Mouse (Mus musculus) intestine, embryonic 16.5 days (tissue): ENCODE measurements around the gene Mipep. TPM values are rescaled to one million over a fixed set of nuclear protein-coding genes. Genes with fewer than 3 reads are reported as not detected.

Experiments
- ATAC-seq: fragments of 200-750 bp; cut with Nextera tagmentation; 2 replicates; pipeline ENCODE4 v1.8.0; 2017; ENCODE audit warnings: moderate TSS enrichment, moderate library complexity
- H3K27ac ChIP-seq: fragments of 300-500 bp; sonication (generic); 2 replicates; pipeline ENCODE4 v1.5.1; 2014; ENCODE audit warnings: mild to moderate bottlenecking, low read length
- H3K27me3 ChIP-seq: fragments of 300-500 bp; sonication (generic); replicated peaks from 2 replicates; pipeline ENCODE4 v1.6.1; 2014; ENCODE audit warnings: low read length, control low read depth, mixed read lengths; ENCODE audit not compliant: control insufficient read depth, insufficient read depth
- H3K36me3 ChIP-seq: fragments of 300-500 bp; sonication (generic); 2 replicates; pipeline ENCODE4 v1.6.1; 2014; ENCODE audit warnings: low read length, control low read depth; ENCODE audit not compliant: control insufficient read depth, insufficient read depth
- H3K4me1 ChIP-seq: fragments of 300-500 bp; sonication (generic); 2 replicates; pipeline ENCODE4 v1.6.1; 2014; ENCODE audit warnings: low read length, control low read depth, mixed read lengths; ENCODE audit not compliant: control insufficient read depth, insufficient read depth
- H3K4me2 ChIP-seq: fragments of 300-500 bp; sonication (generic); 2 replicates; pipeline ENCODE4 v1.6.1; 2014; ENCODE audit warnings: low read depth, low read length, control low read depth
- H3K4me3 ChIP-seq: fragments of 300-500 bp; sonication (generic); 2 replicates; pipeline ENCODE4 v1.5.1; 2014; ENCODE audit warnings: mild to moderate bottlenecking, low read length
- H3K9ac ChIP-seq: fragments of 300-500 bp; sonication (generic); 2 replicates; pipeline ENCODE4 v1.6.1; 2014; ENCODE audit warnings: low read depth, low read length
- H3K9me3 ChIP-seq: fragments of 300-500 bp; sonication (generic); 2 replicates; pipeline ENCODE4 v1.6.1; 2016; ENCODE audit warnings: low read length, control low read depth; ENCODE audit not compliant: control insufficient read depth
- WGBS: fragments of 180-500 bp; shearing (Covaris S2); extraction: QIAGEN DNeasy Blood & Tissue Kit; methylation state at CpG from one replicate; pipeline ENCODE4 v1.1.7; 2014; 5-methylcytosine and 5-hydroxymethylcytosine counted together
- polyA plus RNA-seq: library from polyadenylated mRNA; unstranded; fragments of >200 nt; fragmentation: Nextera tagmentation; extraction: Ambion mirVana; gene quantifications from 2 replicates; pipeline ENCODE4 v1.2.1, GENCODE M21; 2015

The Mipep gene
- polyA plus RNA-seq, 1 experiment from 2014 or later, result 20.0 TPM

- Histone ChIP-seq H3K4me3 (no peak overlapping the region), H3K4me2 (no peak overlapping the region), H3K4me1 (no peaks in the 10 kb centered on the region), H3K36me3 (no peaks in the 10 kb centered on the region), H3K27me3 (no peaks in the 10 kb centered on the region), H3K9me3 (no peaks in the 10 kb centered on the region), H3K9ac (no peak overlapping the region), H3K27ac (no peak overlapping the region)
- ATAC-seq, result no peak
- WGBS, result 75% methylated on average over 5 of the region's 5 CpGs
Measured at GRCm38 (mm10) chr14:60935705-60936104, 151.3 kb downstream of the Mipep start.

- Histone ChIP-seq H3K27ac (no peak overlapping the region), H3K36me3 (no peaks in the 10 kb centered on the region), H3K4me3 (no peak overlapping the region), H3K27me3 (no peaks in the 10 kb centered on the region), H3K9me3 (no peaks in the 10 kb centered on the region), H3K9ac (no peak overlapping the region), H3K4me1 (no peaks in the 10 kb centered on the region), H3K4me2 (no peak overlapping the region)
- no peak for ATAC-seq
- WGBS, result 92% methylated on average over 4 of the region's 4 CpGs
Measured at GRCm38 (mm10) chr14:60937481-60938039, 153.2 kb downstream of the Mipep start.

Other genes starting within 250 kb of the Mipep start
- gene Spata13, start 150.6 kb upstream of the Mipep start, polyA plus RNA-seq, result 19.9 and 22.6 TPM in 2 replicates
- gene C1qtnf9, start 16.4 kb upstream of the Mipep start, polyA plus RNA-seq, result 1.7 TPM in 2 replicates